Mouse (Mus musculus) CH12.LX (cell line): ENCODE measurements at regions not wholly inside any gene's neighbourhood (a gene's known extent, or its start where the extent isn't known, plus 50 kb on each side); places are given as distances from the start of the nearest gene placed in this dataset.

Experiments used
- DNase-seq: peaks from one replicate; pipeline ENCODE4 v3.0.0-alpha.2; 2013; ENCODE audit errors: extremely low read depth
- H3K27ac ChIP-seq: 2 replicates; pipeline ENCODE4 v1.5.1; 2012; ENCODE audit warnings: low read depth, mild to moderate bottlenecking, control low read depth, moderate library complexity; ENCODE audit not compliant: insufficient read depth
- H3K27me3 ChIP-seq: replicated peaks from 2 replicates; pipeline ENCODE3; 2012; ENCODE audit warnings: inconsistent platforms
- H3K36me3 ChIP-seq, 2 experiments: replicated peaks in 1 of 2; 2 replicates each; pipeline versions ENCODE3 to v1.6.1; 2012; ENCODE audit warnings: inconsistent platforms in 1 of 2, low read length in 1 of 2, mild to moderate bottlenecking in 1 of 2, mixed read lengths in 1 of 2, moderate library complexity in 1 of 2; ENCODE audit not compliant: control insufficient read depth in 1 of 2, insufficient read depth in 1 of 2
- H3K4me1 ChIP-seq, 2 experiments: 2 replicates each; pipeline ENCODE4 v1.6.1; 2012; ENCODE audit warnings: inconsistent platforms in 1 of 2, moderate library complexity in 1 of 2; ENCODE audit not compliant: insufficient read depth in 2 of 2, control insufficient read depth in 1 of 2
- H3K4me2 ChIP-seq: 2 replicates; pipeline ENCODE4 v1.6.1; 2012; ENCODE audit warnings: low read depth, mild to moderate bottlenecking, control low read depth; ENCODE audit not compliant: poor library complexity, insufficient read depth, severe bottlenecking
- H3K4me3 ChIP-seq, 3 experiments: fragments of 150-350 bp in 1 of 3; sonication (generic) in 1 of 3; replicated peaks in 1 of 3; 2 replicates each; pipeline versions ENCODE3 to v1.5.1; 2011 to 2012; ENCODE audit warnings: low read depth in 2 of 3, low read length in 2 of 3, mild to moderate bottlenecking in 2 of 3, moderate library complexity in 2 of 3, control low read depth in 1 of 3, improper control_type of control experiment in 1 of 3, inconsistent platforms in 1 of 3, mixed read lengths in 1 of 3; ENCODE audit not compliant: poor library complexity in 1 of 3
- H3K79me2 ChIP-seq: replicated peaks from 2 replicates; pipeline ENCODE4 v1.6.1; 2012; ENCODE audit warnings: mild to moderate bottlenecking, moderate library complexity; ENCODE audit not compliant: control insufficient read depth, poor library complexity, insufficient read depth, severe bottlenecking; ENCODE audit errors: extremely low read depth
- H3K9ac ChIP-seq: 2 replicates; pipeline ENCODE4 v1.6.1; 2012; ENCODE audit warnings: low read depth, mild to moderate bottlenecking, control low read depth, moderate library complexity; ENCODE audit not compliant: insufficient read depth
- H3K9me3 ChIP-seq: replicated peaks from 2 replicates; pipeline ENCODE3; 2012; ENCODE audit warnings: low read length, inconsistent platforms, mixed read lengths
- CHD1 ChIP-seq: IDR thresholded peaks from 2 replicates; pipeline ENCODE4 v1.6.1; 2012; ENCODE audit warnings: low read depth, low read length, improper control_type of control experiment, inconsistent platforms
- CTCF ChIP-seq, 2 experiments: IDR thresholded peaks in 1 of 2; conservative IDR thresholded peaks in 1 of 2; 2 replicates each; pipeline ENCODE4 v1.5.1; 2011 to 2012; ENCODE audit warnings: low read depth in 2 of 2, low read length in 2 of 2, improper control_type of control experiment in 1 of 2, inconsistent platforms in 1 of 2, mild to moderate bottlenecking in 1 of 2, moderate library complexity in 1 of 2
- E2F4 ChIP-seq: IDR thresholded peaks from 2 replicates; pipeline ENCODE4 v1.6.1; 2011; ENCODE audit warnings: low read depth, low read length, improper control_type of control experiment; ENCODE audit not compliant: insufficient replicate concordance
- ELF1 ChIP-seq: IDR thresholded peaks from 2 replicates; pipeline ENCODE4 v1.6.1; 2014; ENCODE audit warnings: low read depth, mild to moderate bottlenecking, inconsistent platforms, low read length, improper control_type of control experiment
- EP300 ChIP-seq: IDR thresholded peaks from 2 replicates; pipeline ENCODE4 v1.6.1; 2011; ENCODE audit warnings: low read length, improper control_type of control experiment
- ETS1 ChIP-seq: conservative IDR thresholded peaks from 2 replicates; pipeline ENCODE4 v1.6.1; 2012; ENCODE audit warnings: low read depth, mild to moderate bottlenecking, inconsistent platforms, low read length, improper control_type of control experiment, moderate library complexity
- GABPA ChIP-seq: IDR thresholded peaks from 2 replicates; pipeline ENCODE4 v1.6.1; 2012; ENCODE audit warnings: low read depth, low read length, improper control_type of control experiment, inconsistent platforms; ENCODE audit not compliant: insufficient replicate concordance
- HCFC1 ChIP-seq: IDR thresholded peaks from 2 replicates; pipeline ENCODE4 v1.6.1; 2012; ENCODE audit warnings: low read depth, mild to moderate bottlenecking, inconsistent platforms, low read length, improper control_type of control experiment
- IRF4 ChIP-seq: IDR thresholded peaks from 2 replicates; pipeline ENCODE4 v1.6.1; 2014; ENCODE audit warnings: low read depth, mild to moderate bottlenecking, inconsistent platforms, low read length, improper control_type of control experiment
- JUND ChIP-seq: conservative IDR thresholded peaks from 2 replicates; pipeline ENCODE4 v1.6.1; 2011; ENCODE audit warnings: low read depth, low read length, improper control_type of control experiment
- KAT2A ChIP-seq: IDR thresholded peaks from 2 replicates; pipeline ENCODE4 v1.6.1; 2012; ENCODE audit warnings: low read length, improper control_type of control experiment, inconsistent platforms; ENCODE audit not compliant: insufficient replicate concordance
- MAFK ChIP-seq: IDR thresholded peaks from 2 replicates; pipeline ENCODE4 v1.6.1; 2011; ENCODE audit warnings: low read length, improper control_type of control experiment; ENCODE audit not compliant: insufficient replicate concordance
- MAX ChIP-seq: IDR thresholded peaks from 2 replicates; pipeline ENCODE4 v1.6.1; 2011; ENCODE audit warnings: low read length, improper control_type of control experiment
- MAZ ChIP-seq: IDR thresholded peaks from 2 replicates; pipeline ENCODE4 v1.6.1; 2012; ENCODE audit warnings: low read depth, mild to moderate bottlenecking, inconsistent platforms, low read length, improper control_type of control experiment, moderate library complexity
- MEF2A ChIP-seq: IDR thresholded peaks from 2 replicates; pipeline ENCODE4 v1.6.1; 2014; ENCODE audit warnings: low read depth, mild to moderate bottlenecking, inconsistent platforms, low read length, improper control_type of control experiment, borderline replicate concordance
- MXI1 ChIP-seq: IDR thresholded peaks from 2 replicates; pipeline ENCODE4 v1.6.1; 2011; ENCODE audit warnings: mild to moderate bottlenecking, low read depth, low read length, improper control_type of control experiment
- MYC ChIP-seq: IDR thresholded peaks from 2 replicates; pipeline ENCODE4 v1.6.1; 2011; ENCODE audit warnings: low read depth, mild to moderate bottlenecking, improper control_type of control experiment, low read length
- PAX5 ChIP-seq: IDR thresholded peaks from 2 replicates; pipeline ENCODE4 v1.6.1; 2012; ENCODE audit warnings: low read length, inconsistent platforms, mixed read lengths
- POLR2A ChIP-seq: IDR thresholded peaks from 2 replicates; pipeline ENCODE4 v1.6.1; 2011; ENCODE audit warnings: low read depth, mild to moderate bottlenecking, improper control_type of control experiment, low read length
- POLR2AphosphoS2 ChIP-seq: IDR thresholded peaks from 2 replicates; pipeline ENCODE4 v1.6.1; 2011; ENCODE audit warnings: low read depth, low read length, improper control_type of control experiment
- RCOR1 ChIP-seq: conservative IDR thresholded peaks from 2 replicates; pipeline ENCODE4 v1.6.1; 2012; ENCODE audit warnings: low read depth, mild to moderate bottlenecking, inconsistent platforms, low read length, improper control_type of control experiment
- SIN3A ChIP-seq: IDR thresholded peaks from 2 replicates; pipeline ENCODE4 v1.6.1; 2012; ENCODE audit warnings: low read length, improper control_type of control experiment, inconsistent platforms
- SMC3 ChIP-seq: IDR thresholded peaks from 2 replicates; pipeline ENCODE4 v1.6.1; 2011; ENCODE audit warnings: low read depth, low read length, improper control_type of control experiment
- TBP ChIP-seq: conservative IDR thresholded peaks from 2 replicates; pipeline ENCODE4 v1.6.1; 2011; ENCODE audit warnings: low read depth, low read length, improper control_type of control experiment
- TCF12 ChIP-seq: IDR thresholded peaks from 2 replicates; pipeline ENCODE4 v1.6.1; 2014; ENCODE audit warnings: low read depth, mild to moderate bottlenecking, inconsistent platforms, low read length, improper control_type of control experiment
- USF1 ChIP-seq: IDR thresholded peaks from 2 replicates; pipeline ENCODE4 v1.6.1; 2014; ENCODE audit warnings: low read depth, mild to moderate bottlenecking, inconsistent platforms, low read length, improper control_type of control experiment
- USF2 ChIP-seq: conservative IDR thresholded peaks from 2 replicates; pipeline ENCODE4 v1.6.1; 2011; ENCODE audit warnings: low read depth, low read length, improper control_type of control experiment
- ZC3H11A ChIP-seq: IDR thresholded peaks from 2 replicates; pipeline ENCODE4 v1.6.1; 2012; ENCODE audit warnings: low read depth, mild to moderate bottlenecking, inconsistent platforms, low read length, improper control_type of control experiment
- ZMIZ1 ChIP-seq: IDR thresholded peaks from 2 replicates; pipeline ENCODE4 v1.6.1; 2012; ENCODE audit warnings: low read depth, mild to moderate bottlenecking, inconsistent platforms, low read length, improper control_type of control experiment
- ZNF384 ChIP-seq: IDR thresholded peaks from 2 replicates; pipeline ENCODE4 v1.6.1; 2012; ENCODE audit warnings: low read depth, low read length, improper control_type of control experiment, inconsistent platforms
- dilution Hi-C: fragments of 300-500 bp; cut with MboI; formaldehyde crosslinking; loops from 2 replicates; pipeline ENCODE4 v1.14.3; 2020; ENCODE audit warnings: low sequenced_read_pairs; ENCODE audit not compliant: extremely low pct_unique_long_range_greater_than_20kb, extremely low pct_ligation_motif_present
- in situ Hi-C: fragments of 300-500 bp; cut with MboI; formaldehyde crosslinking; loops from 3 replicates; pipeline ENCODE4 v1.14.3; 2019; ENCODE audit warnings: low sequenced_read_pairs, low pct_ligation_motif_present, low pct_unique_long_range_greater_than_20kb, mixed read lengths

DNA sequence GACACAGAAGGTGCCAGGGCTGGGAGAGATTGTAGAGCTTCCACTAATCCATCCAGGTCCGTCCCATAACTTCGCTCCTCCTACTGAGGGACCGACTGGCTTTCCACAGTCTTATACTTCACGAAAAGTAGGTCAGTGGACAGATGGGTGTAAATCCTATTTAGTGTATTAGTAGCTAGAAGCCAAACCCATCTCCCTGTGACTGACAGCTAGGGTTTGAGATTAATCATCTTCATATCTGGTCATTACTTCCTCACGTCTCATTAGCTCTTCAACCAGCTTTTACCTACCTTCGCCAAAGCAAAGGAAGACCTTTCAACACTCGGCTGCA lies 60.4 kb upstream of the Scaf11 start:
- dilution Hi-C loops: no loop called here
- no peaks in the 10 kb centered on the region for H3K36me3 ChIP-seq
- no peak for TF ChIP-seq MAFK
- no peak for TF ChIP-seq CHD1
- TF ChIP-seq ZMIZ1: no peak
- TF ChIP-seq ELF1: no peak
- TF ChIP-seq SIN3A: no peak
- no peak for TF ChIP-seq TBP
- no peak for TF ChIP-seq MEF2A
- no peak for TF ChIP-seq GABPA
- no peak for TF ChIP-seq JUND
- TF ChIP-seq RCOR1: no peak
- TF ChIP-seq, all 38 proteins: peak for 0
- H3K27me3 ChIP-seq: peaks cover 1% of the 10 kb centered on the region
- H3K9ac ChIP-seq: no peak overlapping the region; the same call in 1 of the 2 replicates
- in situ Hi-C loops: loop anchor here (10.0 kb wide), 1 partner anchor 424 kb away; no protein-coding TSS in a partner anchor
- H3K79me2 ChIP-seq: no peaks in the 10 kb centered on the region
- no peak for DNase-seq
- H3K4me2 ChIP-seq: 0 out of 2 replicates have a peak overlapping the region, but pooled peaks have one; percentile 99
- H3K4me3 ChIP-seq: no peak overlapping the region
- H3K4me1 ChIP-seq: peaks cover 0 to 14% of the 10 kb centered on the region in 2 experiments; a peak in 2 of 4 replicates
- H3K27ac ChIP-seq: no peak overlapping the region
- no peaks in the 10 kb centered on the region for H3K9me3 ChIP-seq

DNA sequence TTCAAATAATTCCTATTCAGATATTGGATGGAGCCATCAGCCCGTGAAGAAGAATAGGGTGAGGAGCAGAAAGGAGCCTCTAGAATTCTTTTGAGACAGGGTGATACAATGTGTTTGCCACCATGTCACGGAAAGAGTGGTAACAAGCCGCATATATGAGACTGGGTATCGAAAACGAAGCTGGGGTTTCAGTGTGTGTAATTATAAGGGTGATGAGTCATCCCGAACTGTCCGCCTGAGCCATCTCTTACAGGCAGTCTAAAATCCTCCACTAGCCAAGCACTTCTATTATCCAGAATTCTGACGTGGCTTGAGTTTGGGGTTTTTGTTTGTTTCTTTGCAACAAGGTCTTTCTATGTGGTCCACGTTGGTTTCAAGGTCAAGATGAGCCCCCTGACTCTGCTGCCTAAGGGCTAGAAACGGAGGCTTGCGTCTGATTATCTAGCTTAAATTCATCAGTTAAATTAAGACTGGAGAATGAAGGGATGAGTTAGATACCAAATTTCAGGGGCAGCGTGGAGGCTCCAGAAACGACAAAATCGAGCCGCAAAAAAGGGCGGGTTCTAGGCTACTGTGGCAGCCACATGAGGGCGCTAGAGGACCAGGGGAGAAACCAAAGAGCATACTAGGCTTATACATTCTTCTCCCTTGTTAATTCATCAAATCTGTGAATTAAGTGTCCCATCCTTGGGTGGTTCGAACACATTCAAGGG lies 59.9 kb upstream of the Scaf11 start:
- H3K9ac ChIP-seq: peak overlapping the region; percentile 66
- in situ Hi-C loops: loop anchor here (10.0 kb wide), 1 partner anchor 424 kb away; no protein-coding TSS in a partner anchor
- peak; percentile 83 for DNase-seq
- TF ChIP-seq ZMIZ1 (no peak), USF1 (no peak), IRF4 (peak; percentile 90), E2F4 (no peak), SMC3 (peak; percentile 67), ZNF384 (no peak), CHD1 (no peak), CTCF (conservative IDR thresholded peaks at IDR 0.05 in 1 of 2, IDR thresholded peaks at IDR 0.05 in 1 of 2; ENCODE audit: low read depth in 2 of 2, low read length in 2 of 2) (peak; percentile 84 to 93), ETS1 (peak; percentile 77), MXI1 (peak; percentile 8; the same call in 1 of the 2 replicates), USF2 (no peak), RCOR1 (0 out of 2 replicates have a peak, but pooled peaks have one; percentile 73), ELF1 (no peak), MYC (peak; percentile 82), MAFK (peak; percentile 84; the same call in 1 of the 2 replicates), KAT2A (no peak), MEF2A (peak; percentile 64), SIN3A (peak; percentile 50; the same call in 1 of the 2 replicates), MAX (peak; percentile 72), POLR2AphosphoS2 (no peak), POLR2A (no peak), JUND (peak; percentile 92), EP300 (peak; percentile 90), PAX5 (no peak), ZC3H11A (no peak), HCFC1 (no peak), MAZ (no peak), TCF12 (peak; percentile 63)

More for the DNA sequence above, 59.9 kb upstream of the Scaf11 start:
- dilution Hi-C loops: no loop called here
- Histone ChIP-seq H3K79me2 (no peaks in the 10 kb centered on the region), H3K4me2 (peak overlapping the region; percentile 99), H3K9me3 (no peaks in the 10 kb centered on the region), H3K27ac (peak overlapping the region; percentile 22; the same call in 1 of the 2 replicates), H3K27me3 (peaks cover 1% of the 10 kb centered on the region), H3K4me3 (peak overlapping the region; percentile 5 to 43 (median 33)), H3K4me1 (peaks cover 0 to 14% of the 10 kb centered on the region in 2 experiments; a peak in 2 of 4 replicates), H3K36me3 (no peaks in the 10 kb centered on the region)
